Mouse (Mus musculus) stomach, embryonic 16.5 days (tissue): ENCODE data around the gene Rpl7l1. TPM values are rescaled to one million over a fixed set of nuclear protein-coding genes. Genes with fewer than 3 reads are reported as not detected.
"Not testable (repeated sequence)": the region's sequence is repeated elsewhere in the genome, so short reads cannot be mapped to it uniquely, and the experiment has no call there.

Experiments
- ATAC-seq: fragments of 200-750 bp; cut with Nextera tagmentation; 2 replicates; pipeline ENCODE4 v1.8.0; 2017; ENCODE audit warnings: moderate number of reproducible peaks, moderate TSS enrichment; ENCODE audit not compliant: insufficient read depth, low FRiP score
- H3K27ac ChIP-seq: fragments of 300-500 bp; sonication (generic); 2 replicates; pipeline ENCODE4 v1.5.1; 2014; ENCODE audit warnings: low read length
- H3K27me3 ChIP-seq: fragments of 300-500 bp; sonication (generic); 2 replicates; pipeline ENCODE4 v1.6.1; 2014; ENCODE audit warnings: low read length, control low read depth, mixed read lengths; ENCODE audit not compliant: control insufficient read depth, insufficient read depth
- H3K36me3 ChIP-seq: fragments of 300-500 bp; sonication (generic); 2 replicates; pipeline ENCODE4 v1.6.1; 2014; ENCODE audit warnings: low read length; ENCODE audit not compliant: control insufficient read depth, insufficient read depth
- H3K4me1 ChIP-seq: fragments of 300-500 bp; sonication (generic); 2 replicates; pipeline ENCODE4 v1.6.1; 2014; ENCODE audit warnings: low read length, control low read depth, mixed read lengths; ENCODE audit not compliant: control insufficient read depth, insufficient read depth
- H3K4me2 ChIP-seq: fragments of 300-500 bp; sonication (generic); 2 replicates; pipeline ENCODE4 v1.6.1; 2014; ENCODE audit warnings: low read depth, low read length, mixed read lengths
- H3K4me3 ChIP-seq: fragments of 300-500 bp; sonication (generic); replicated peaks from 2 replicates; pipeline ENCODE4 v1.5.1; 2014; ENCODE audit warnings: mild to moderate bottlenecking, low read length
- H3K9ac ChIP-seq: fragments of 300-500 bp; sonication (generic); 2 replicates; pipeline ENCODE4 v1.6.1; 2014; ENCODE audit warnings: low read length
- H3K9me3 ChIP-seq: fragments of 300-500 bp; sonication (generic); replicated peaks from 2 replicates; pipeline ENCODE4 v1.6.1; 2016; ENCODE audit warnings: low read length, control low read depth; ENCODE audit not compliant: control insufficient read depth
- WGBS: fragments of 180-500 bp; shearing (Covaris S2); extraction: QIAGEN DNeasy Blood & Tissue Kit; methylation state at CpG from one replicate; pipeline ENCODE4 v1.1.7; 2014; 5-methylcytosine and 5-hydroxymethylcytosine counted together
- polyA plus RNA-seq: library from polyadenylated mRNA; unstranded; fragments of >200 nt; fragmentation: Nextera tagmentation; extraction: Ambion mirVana; gene quantifications from 2 replicates; pipeline ENCODE4 v1.2.1, GENCODE M21; 2015

The Rpl7l1 gene
- polyA plus RNA-seq, 1 experiment from 2014 or later = 155 TPM

- not testable (repeated sequence) for H3K4me2 ChIP-seq, H3K4me3 ChIP-seq, ATAC-seq, H3K27ac ChIP-seq, H3K36me3 ChIP-seq, H3K9ac ChIP-seq, H3K27me3 ChIP-seq, H3K4me1 ChIP-seq, H3K9me3 ChIP-seq
- 61% methylated on average over 2 of the region's 2 CpGs for WGBS
Measured at GRCm38 (mm10) chr17:46787974-46788373, 5.5 kb upstream of the Rpl7l1 start.

- H3K36me3 ChIP-seq = no peaks in the 10 kb centered on the region
- H3K9me3 ChIP-seq = 0 out of 2 replicates have a peak, but pooled peaks cover under 1% of the 10 kb centered on the region
- no peak for ATAC-seq
- H3K27me3 ChIP-seq = no peaks in the 10 kb centered on the region
- WGBS = 79% methylated on average over 5 of the region's 5 CpGs
- no peaks in the 10 kb centered on the region for H3K4me1 ChIP-seq
- H3K27ac ChIP-seq = no peak overlapping the region
- no peak overlapping the region for H3K4me2 ChIP-seq
- no peak overlapping the region for H3K9ac ChIP-seq
- H3K4me3 ChIP-seq = no peak overlapping the region
Measured at GRCm38 (mm10) chr17:46786952-46787351, 4.5 kb upstream of the Rpl7l1 start.

GRCm38 (mm10) chr17:46783222-46783565, 722 bp upstream of the Rpl7l1 start:
- H3K36me3 ChIP-seq = peaks cover 19% of the 10 kb centered on the region
- H3K27me3 ChIP-seq = no peaks in the 10 kb centered on the region
- peak overlapping the region; percentile 85 for H3K27ac ChIP-seq
- no peak for ATAC-seq
- peak overlapping the region; percentile 67 for H3K4me3 ChIP-seq
- H3K9me3 ChIP-seq = no peaks in the 10 kb centered on the region
- peaks cover 7% of the 10 kb centered on the region; the same call in 1 of the 2 replicates for H3K4me1 ChIP-seq
- no peak overlapping the region for H3K9ac ChIP-seq
- WGBS = 71% methylated on average over 2 of the region's 2 CpGs
- H3K4me2 ChIP-seq = peak overlapping the region; percentile 48

- H3K36me3 ChIP-seq = peaks cover 33% of the 10 kb centered on the region
- H3K27me3 ChIP-seq = no peaks in the 10 kb centered on the region
- H3K27ac ChIP-seq = peak overlapping the region; percentile 81
- ATAC-seq = no peak
- 3% methylated on average over 11 of the region's 11 CpGs for WGBS
- H3K9me3 ChIP-seq = no peaks in the 10 kb centered on the region
- H3K4me2 ChIP-seq = peak overlapping the region; percentile 75
- peak overlapping the region; percentile 79 for H3K9ac ChIP-seq
- H3K4me3 ChIP-seq = peak overlapping the region; percentile 67
- peaks cover 7% of the 10 kb centered on the region; the same call in 1 of the 2 replicates for H3K4me1 ChIP-seq
Measured at GRCm38 (mm10) chr17:46781876-46782275, 596 bp downstream of the Rpl7l1 start.

- Histone ChIP-seq H3K4me2 (no peak overlapping the region), H3K4me1 (peaks cover 18% of the 10 kb centered on the region), H3K9me3 (no peaks in the 10 kb centered on the region), H3K9ac (no peak overlapping the region), H3K27me3 (no peaks in the 10 kb centered on the region), H3K4me3 (no peak overlapping the region), H3K36me3 (peaks cover 44% of the 10 kb centered on the region), H3K27ac (peak overlapping the region; percentile 26; the same call in 1 of the 2 replicates)
- ATAC-seq = no peak
- 38% methylated on average over 3 of the region's 3 CpGs for WGBS
Measured at GRCm38 (mm10) chr17:46776087-46776486, 6.4 kb downstream of the Rpl7l1 start.

- Histone ChIP-seq H3K4me3 (no peak overlapping the region), H3K36me3 (peaks cover 40% of the 10 kb centered on the region), H3K4me2 (no peak overlapping the region), H3K4me1 (peaks cover 16% of the 10 kb centered on the region), H3K9me3 (no peaks in the 10 kb centered on the region), H3K27ac (no peak overlapping the region; the same call in 1 of the 2 replicates), H3K27me3 (no peaks in the 10 kb centered on the region), H3K9ac (no peak overlapping the region)
- no peak for ATAC-seq
- 88% methylated on average over 9 of the region's 9 CpGs for whole genome bisulfite sequencing
Measured at GRCm38 (mm10) chr17:46775070-46775469, 7.4 kb downstream of the Rpl7l1 start.

GRCm38 (mm10) chr17:46774131-46774472, 8.4 kb downstream of the Rpl7l1 start:
- Histone ChIP-seq H3K27me3 (no peaks in the 10 kb centered on the region), H3K9ac (peak overlapping the region; percentile 55; the same call in 1 of the 2 replicates), H3K36me3 (peaks cover 33% of the 10 kb centered on the region), H3K4me2 (peak overlapping the region; percentile 79), H3K4me1 (peaks cover 16% of the 10 kb centered on the region), H3K27ac (no peak overlapping the region), H3K9me3 (no peaks in the 10 kb centered on the region), H3K4me3 (peak overlapping the region; percentile 92; the same call in 1 of the 2 replicates)
- WGBS = 45% methylated on average over 2 of the region's 2 CpGs
- ATAC-seq = no peak

GRCm38 (mm10) chr17:46773278-46774130, 9.0 kb downstream of the Rpl7l1 start:
- H3K9ac ChIP-seq = peak overlapping the region; percentile 88
- 8% methylated on average over 19 of the region's 20 CpGs for WGBS
- peaks cover 28% of the 10 kb centered on the region; the same call in 1 of the 2 replicates for H3K36me3 ChIP-seq
- H3K27ac ChIP-seq = peak overlapping the region; percentile 93
- no peaks in the 10 kb centered on the region for H3K9me3 ChIP-seq
- H3K4me3 ChIP-seq = peak overlapping the region; percentile 92
- ATAC-seq = 0 out of 2 replicates have a peak, but pooled peaks have one; percentile 5
- no peaks in the 10 kb centered on the region for H3K27me3 ChIP-seq
- H3K4me1 ChIP-seq = peaks cover 16% of the 10 kb centered on the region
- peak overlapping the region; percentile 79 for H3K4me2 ChIP-seq
